Mouse (Mus musculus): Measurements from ENCODE around the gene Tgif2. TPM values are rescaled to one million over a fixed set of nuclear protein-coding genes. Genes with fewer than 3 reads are reported as not detected.
"Not testable (repeated sequence)": the region's sequence is repeated elsewhere in the genome, so short reads cannot be mapped to it uniquely, and the experiment has no call there.

The Tgif2 gene
- 69.6 and 71.8 TPM in 2 replicates for polyA plus RNA-seq (2014; fragmentation: Nextera tagmentation; extraction: Ambion mirVana)

- DNase-seq (ENCODE audit: low spot score) (peak; percentile 96), ATAC-seq (ENCODE audit: low FRiP score) (peak; percentile 84)
- Histone ChIP-seq H3K27ac (ENCODE audit: low read depth, low read length) (peak within 1 kb of the TSS; percentile 90), H3K4me3 (ENCODE audit: low read depth, low read length) (peak within 1 kb of the TSS; percentile 87), H3K36me3 (ENCODE audit: control insufficient read depth, insufficient read depth, low read length) (no peaks in the 10 kb centered on the region), H3K9ac (ENCODE audit: low read depth, low read length) (peak within 1 kb of the TSS; percentile 88), H3K4me1 (replicated peaks; ENCODE audit: control insufficient read depth, insufficient read depth, low read length) (peaks cover 10% of the 10 kb centered on the region; the same call in 1 of the 2 replicates), H3K9me3 (ENCODE audit: control insufficient read depth, low read length) (no peaks in the 10 kb centered on the region), H3K4me2 (replicated peaks; ENCODE audit: low read depth, low read length) (peak within 1 kb of the TSS; percentile 84), H3K27me3 (ENCODE audit: control insufficient read depth, insufficient read depth, low read length) (no peaks in the 10 kb centered on the region)
- WGBS = 1% methylated on average over 43 of the region's 61 CpGs
Observed at GRCm38 (mm10) chr2:156839319-156840191, at the start of gene Tgif2. TSS of gene Tgif2 (plus strand) at chr2:156840007.

GRCm38 (mm10) chr2:156798516-156798915 is 41.3 kb upstream of the Tgif2 start:
- DNase-seq (ENCODE audit: low spot score) (no peak), ATAC-seq (ENCODE audit: low FRiP score) (no peak)
- Histone ChIP-seq H3K4me1 (replicated peaks; ENCODE audit: control insufficient read depth, insufficient read depth, low read length) (no peaks in the 10 kb centered on the region), H3K9me3 (ENCODE audit: control insufficient read depth, low read length) (no peaks in the 10 kb centered on the region), H3K4me3 (ENCODE audit: low read depth, low read length) (no peak overlapping the region), H3K27ac (ENCODE audit: low read depth, low read length) (no peak overlapping the region), H3K9ac (ENCODE audit: low read depth, low read length) (no peak overlapping the region), H3K36me3 (ENCODE audit: control insufficient read depth, insufficient read depth, low read length) (no peaks in the 10 kb centered on the region), H3K4me2 (replicated peaks; ENCODE audit: low read depth, low read length) (no peak overlapping the region), H3K27me3 (ENCODE audit: control insufficient read depth, insufficient read depth, low read length) (no peaks in the 10 kb centered on the region)
- 98% methylated on average over 1 of the region's 1 CpGs for WGBS

- Histone ChIP-seq H3K4me1 (replicated peaks; ENCODE audit: control insufficient read depth, insufficient read depth, low read length) (no peaks in the 10 kb centered on the region), H3K4me3 (ENCODE audit: low read depth, low read length) (no peak overlapping the region), H3K27ac (ENCODE audit: low read depth, low read length) (no peak overlapping the region), H3K9ac (ENCODE audit: low read depth, low read length) (no peak overlapping the region), H3K9me3 (ENCODE audit: control insufficient read depth, low read length) (no peaks in the 10 kb centered on the region), H3K27me3 (ENCODE audit: control insufficient read depth, insufficient read depth, low read length) (no peaks in the 10 kb centered on the region), H3K4me2 (replicated peaks; ENCODE audit: low read depth, low read length) (no peak overlapping the region), H3K36me3 (ENCODE audit: control insufficient read depth, insufficient read depth, low read length) (no peaks in the 10 kb centered on the region)
- DNase-seq (ENCODE audit: low spot score) (no peak), ATAC-seq (ENCODE audit: low FRiP score) (no peak)
- WGBS = 76% methylated on average over 4 of the region's 4 CpGs
Observed at GRCm38 (mm10) chr2:156801045-156801444, 38.8 kb upstream of the Tgif2 start.

GRCm38 (mm10) chr2:156802116-156802515 is 37.7 kb upstream of the Tgif2 start:
- not testable (repeated sequence) for H3K9me3 ChIP-seq (ENCODE audit: control insufficient read depth, low read length); H3K4me3 ChIP-seq (ENCODE audit: low read depth, low read length); ATAC-seq (ENCODE audit: low FRiP score); H3K36me3 ChIP-seq (ENCODE audit: control insufficient read depth, insufficient read depth, low read length); H3K27ac ChIP-seq (ENCODE audit: low read depth, low read length); H3K27me3 ChIP-seq (ENCODE audit: control insufficient read depth, insufficient read depth, low read length); DNase-seq (ENCODE audit: low spot score); H3K4me1 ChIP-seq (replicated peaks; ENCODE audit: control insufficient read depth, insufficient read depth, low read length); H3K9ac ChIP-seq (ENCODE audit: low read depth, low read length); H3K4me2 ChIP-seq (replicated peaks; ENCODE audit: low read depth, low read length)
- WGBS = 65% methylated on average over 9 of the region's 9 CpGs

GRCm38 (mm10) chr2:156803698-156804372 is 36.0 kb upstream of the Tgif2 start:
- no peak for ATAC-seq (ENCODE audit: low FRiP score)
- Histone ChIP-seq H3K27ac (ENCODE audit: low read depth, low read length) (no peak overlapping the region), H3K4me3 (ENCODE audit: low read depth, low read length) (no peak overlapping the region), H3K9ac (ENCODE audit: low read depth, low read length) (no peak overlapping the region), H3K27me3 (ENCODE audit: control insufficient read depth, insufficient read depth, low read length) (no peaks in the 10 kb centered on the region), H3K9me3 (ENCODE audit: control insufficient read depth, low read length) (no peaks in the 10 kb centered on the region), H3K4me1 (replicated peaks; ENCODE audit: control insufficient read depth, insufficient read depth, low read length) (no peaks in the 10 kb centered on the region), H3K36me3 (ENCODE audit: control insufficient read depth, insufficient read depth, low read length) (no peaks in the 10 kb centered on the region), H3K4me2 (replicated peaks; ENCODE audit: low read depth, low read length) (no peak overlapping the region)
- DNase-seq (ENCODE audit: low spot score) = no peak
- 61% methylated on average over 4 of the region's 4 CpGs for WGBS

GRCm38 (mm10) chr2:156804589-156804988 is 35.2 kb upstream of the Tgif2 start:
- Histone ChIP-seq H3K27ac (ENCODE audit: low read depth, low read length) (no peak overlapping the region), H3K4me1 (replicated peaks; ENCODE audit: control insufficient read depth, insufficient read depth, low read length) (no peaks in the 10 kb centered on the region), H3K4me3 (ENCODE audit: low read depth, low read length) (no peak overlapping the region), H3K27me3 (ENCODE audit: control insufficient read depth, insufficient read depth, low read length) (no peaks in the 10 kb centered on the region), H3K36me3 (ENCODE audit: control insufficient read depth, insufficient read depth, low read length) (no peaks in the 10 kb centered on the region), H3K4me2 (replicated peaks; ENCODE audit: low read depth, low read length) (no peak overlapping the region), H3K9ac (ENCODE audit: low read depth, low read length) (no peak overlapping the region), H3K9me3 (ENCODE audit: control insufficient read depth, low read length) (no peaks in the 10 kb centered on the region)
- ATAC-seq (ENCODE audit: low FRiP score) (no peak), DNase-seq (ENCODE audit: low spot score) (no peak)
- 92% methylated on average over 4 of the region's 4 CpGs for WGBS

GRCm38 (mm10) chr2:156806886-156807285 is 32.9 kb upstream of the Tgif2 start:
- no peaks in the 10 kb centered on the region for H3K36me3 ChIP-seq (ENCODE audit: control insufficient read depth, insufficient read depth, low read length)
- H3K9ac ChIP-seq (ENCODE audit: low read depth, low read length) = no peak overlapping the region
- H3K9me3 ChIP-seq (ENCODE audit: control insufficient read depth, low read length) = no peaks in the 10 kb centered on the region
- no peak overlapping the region for H3K4me2 ChIP-seq (replicated peaks; ENCODE audit: low read depth, low read length)
- H3K4me1 ChIP-seq (replicated peaks; ENCODE audit: control insufficient read depth, insufficient read depth, low read length) = no peaks in the 10 kb centered on the region
- ATAC-seq (ENCODE audit: low FRiP score) (no peak), DNase-seq (ENCODE audit: low spot score) (no peak)
- no peak overlapping the region for H3K4me3 ChIP-seq (ENCODE audit: low read depth, low read length)
- no peaks in the 10 kb centered on the region for H3K27me3 ChIP-seq (ENCODE audit: control insufficient read depth, insufficient read depth, low read length)
- 75% methylated on average over 6 of the region's 6 CpGs for WGBS
- H3K27ac ChIP-seq (ENCODE audit: low read depth, low read length) = no peak overlapping the region

- Histone ChIP-seq H3K4me1 (replicated peaks; ENCODE audit: control insufficient read depth, insufficient read depth, low read length) (peaks cover 3% of the 10 kb centered on the region), H3K9me3 (ENCODE audit: control insufficient read depth, low read length) (no peaks in the 10 kb centered on the region), H3K9ac (ENCODE audit: low read depth, low read length) (no peak overlapping the region), H3K27ac (ENCODE audit: low read depth, low read length) (no peak overlapping the region), H3K4me3 (ENCODE audit: low read depth, low read length) (no peak overlapping the region), H3K36me3 (ENCODE audit: control insufficient read depth, insufficient read depth, low read length) (no peaks in the 10 kb centered on the region), H3K27me3 (ENCODE audit: control insufficient read depth, insufficient read depth, low read length) (no peaks in the 10 kb centered on the region), H3K4me2 (replicated peaks; ENCODE audit: low read depth, low read length) (no peak overlapping the region)
- 63% methylated on average over 2 of the region's 2 CpGs for WGBS
- ATAC-seq (ENCODE audit: low FRiP score) (no peak), DNase-seq (ENCODE audit: low spot score) (peak; percentile 87)
Observed at GRCm38 (mm10) chr2:156809579-156809978, 30.2 kb upstream of the Tgif2 start.
